Mouse (Mus musculus): Measurements from ENCODE around the gene Coro1b. TPM values are rescaled to one million over a fixed set of nuclear protein-coding genes. Genes with fewer than 3 reads are reported as not detected.

Coro1b gene
- 260 and 262 TPM in 2 replicates for polyA plus RNA-seq (2012; rRNA removed)

- H3K4me3 ChIP-seq (replicated peaks; ENCODE audit: extremely low read depth, low read depth, low read length): peak within 1 kb of the TSS; percentile 76
- WGBS: under 1% methylated on average over 31 of the region's 33 CpGs
- DNase-seq: peak; percentile 99
- H3K4me1 ChIP-seq (ENCODE audit: control insufficient read depth, insufficient read depth, low read length): peaks cover 10% of the 10 kb centered on the region
- TF ChIP-seq POLR2A (IDR thresholded peaks at IDR 0.05; ENCODE audit: borderline replicate concordance, extremely low read depth, low read depth, low read length) (peak; percentile 84), CTCF (IDR thresholded peaks at IDR 0.05; ENCODE audit: insufficient read depth, low read length) (no peak)
Measured at GRCm38 (mm10) chr19:4148491-4148806, at the start of gene Coro1b. Gene Coro1b, plus strand, starts transcription at chr19:4148619.

DNA sequence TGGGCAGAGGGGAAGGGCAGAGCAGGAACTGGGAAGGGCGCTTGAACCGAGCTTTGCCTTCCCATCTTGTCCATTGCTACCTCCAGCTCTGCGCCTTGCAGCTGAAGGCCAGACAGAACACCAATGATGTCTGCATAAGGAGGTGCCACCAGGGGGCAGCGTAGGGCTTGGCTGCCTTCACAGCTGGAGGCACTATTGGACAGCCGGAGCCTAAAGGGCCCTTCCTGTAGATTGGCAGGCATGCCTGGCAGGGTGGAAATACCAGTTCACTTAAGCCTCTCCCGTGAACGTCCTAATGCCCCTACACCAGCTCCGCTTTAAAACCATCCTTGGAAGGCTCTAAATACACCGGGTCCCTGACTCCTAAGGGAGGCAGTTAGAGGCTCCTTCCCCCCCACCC, 49.4 kb upstream of the Coro1b start:
- Histone ChIP-seq H3K4me1 (ENCODE audit: control insufficient read depth, insufficient read depth, low read length) (peaks cover 13% of the 10 kb centered on the region), H3K4me3 (replicated peaks; ENCODE audit: extremely low read depth, low read depth, low read length) (no peak overlapping the region)
- WGBS: 5% methylated on average over 9 of the region's 9 CpGs
- peak; percentile 92 for TF ChIP-seq CTCF (IDR thresholded peaks at IDR 0.05; ENCODE audit: insufficient read depth, low read length)
- peak; percentile 36; the same call in 1 of the 2 replicates for TF ChIP-seq POLR2A (IDR thresholded peaks at IDR 0.05; ENCODE audit: borderline replicate concordance, extremely low read depth, low read depth, low read length)
- peak; percentile 91 for DNase-seq

DNA sequence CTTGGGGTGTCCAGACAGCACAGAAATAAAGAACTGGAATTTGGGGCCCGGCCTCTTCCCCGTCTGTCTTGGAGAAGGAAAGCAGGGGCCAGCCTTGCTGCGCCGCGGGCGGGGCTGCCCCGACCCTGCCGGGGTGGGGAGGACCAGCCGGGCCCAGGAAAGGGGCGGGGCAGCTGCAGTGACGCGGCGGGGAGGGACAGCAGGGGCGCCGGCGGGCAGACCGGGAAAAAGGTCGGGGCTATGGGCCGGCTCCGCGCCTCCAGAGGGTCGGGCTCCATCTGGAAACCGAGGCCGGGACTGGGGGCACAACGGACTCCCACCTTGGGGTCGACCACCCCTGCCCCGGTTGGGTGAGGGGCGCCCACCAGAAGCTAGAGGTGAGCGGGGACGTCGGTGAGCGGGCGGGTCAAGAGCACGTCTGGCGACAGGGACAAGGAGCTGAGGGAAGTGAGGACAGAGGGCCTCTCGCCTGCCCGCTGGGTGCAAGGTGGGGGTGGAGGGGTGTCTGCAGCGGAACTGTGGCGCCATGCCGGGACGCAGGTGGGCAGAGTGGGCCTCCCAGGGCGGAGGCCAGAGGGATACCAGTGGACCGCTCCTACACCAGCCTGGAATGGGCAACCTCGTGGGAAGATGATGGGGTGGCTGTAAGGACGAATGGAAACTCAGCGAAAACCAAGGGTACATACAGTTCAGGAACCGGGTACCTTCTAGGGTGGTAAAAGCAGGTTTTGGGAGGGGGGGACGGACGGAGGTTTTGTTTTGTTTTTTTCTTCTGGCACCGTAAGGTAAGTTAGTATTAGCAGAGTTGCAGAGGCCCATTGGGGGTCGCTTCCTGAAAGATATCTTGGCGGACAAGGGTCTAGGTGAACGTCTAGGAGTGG, 48.3 kb upstream of the Coro1b start, which contains the start of gene Pitpnm1:
TSS of gene Pitpnm1 (plus strand) at position 162 of the 881 bp plus-strand sequence.
- 2% methylated on average over 52 of the region's 53 CpGs for WGBS
- DNase-seq: peak; percentile 87
- Histone ChIP-seq H3K4me3 (replicated peaks; ENCODE audit: extremely low read depth, low read depth, low read length) (peak within 1 kb of the TSS; percentile 66), H3K4me1 (ENCODE audit: control insufficient read depth, insufficient read depth, low read length) (peaks cover 13% of the 10 kb centered on the region)
- no peak for TF ChIP-seq CTCF (IDR thresholded peaks at IDR 0.05; ENCODE audit: insufficient read depth, low read length)
- no peak for TF ChIP-seq POLR2A (IDR thresholded peaks at IDR 0.05; ENCODE audit: borderline replicate concordance, extremely low read depth, low read depth, low read length)

DNA sequence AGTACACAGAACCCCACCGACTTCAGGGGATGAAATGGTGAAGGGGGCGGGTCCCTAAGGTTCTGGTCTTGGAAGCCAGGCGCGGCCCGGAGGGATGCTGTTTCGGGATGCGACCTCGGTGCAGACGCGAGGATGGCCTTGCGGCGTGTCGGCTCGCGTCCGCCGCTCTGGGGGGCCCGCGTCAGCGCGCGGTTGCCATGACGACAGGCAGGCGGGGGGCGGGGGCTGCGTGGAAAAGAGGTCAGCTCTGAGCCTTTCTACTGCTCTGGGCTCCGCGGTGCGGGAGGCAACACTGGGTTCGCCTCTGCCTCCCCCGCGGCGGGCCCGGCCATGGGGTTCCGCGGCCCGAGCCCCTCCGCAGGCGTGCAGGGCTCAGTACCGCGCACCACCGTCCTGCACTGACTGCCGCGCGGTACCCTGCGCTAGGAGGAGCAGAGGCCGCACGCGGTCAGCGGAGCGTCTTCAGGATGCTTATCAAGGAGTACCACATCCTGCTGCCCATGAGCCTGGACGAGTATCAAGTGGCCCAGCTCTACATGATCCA, 47.6 kb upstream of the Coro1b start:
- 5% methylated on average over 52 of the region's 52 CpGs for WGBS
- Histone ChIP-seq H3K4me3 (replicated peaks; ENCODE audit: extremely low read depth, low read depth, low read length) (peak overlapping the region; percentile 48), H3K4me1 (ENCODE audit: control insufficient read depth, insufficient read depth, low read length) (peaks cover 13% of the 10 kb centered on the region)
- TF ChIP-seq POLR2A (IDR thresholded peaks at IDR 0.05; ENCODE audit: borderline replicate concordance, extremely low read depth, low read depth, low read length) (no peak), CTCF (IDR thresholded peaks at IDR 0.05; ENCODE audit: insufficient read depth, low read length) (no peak)
- DNase-seq: no peak

DNA sequence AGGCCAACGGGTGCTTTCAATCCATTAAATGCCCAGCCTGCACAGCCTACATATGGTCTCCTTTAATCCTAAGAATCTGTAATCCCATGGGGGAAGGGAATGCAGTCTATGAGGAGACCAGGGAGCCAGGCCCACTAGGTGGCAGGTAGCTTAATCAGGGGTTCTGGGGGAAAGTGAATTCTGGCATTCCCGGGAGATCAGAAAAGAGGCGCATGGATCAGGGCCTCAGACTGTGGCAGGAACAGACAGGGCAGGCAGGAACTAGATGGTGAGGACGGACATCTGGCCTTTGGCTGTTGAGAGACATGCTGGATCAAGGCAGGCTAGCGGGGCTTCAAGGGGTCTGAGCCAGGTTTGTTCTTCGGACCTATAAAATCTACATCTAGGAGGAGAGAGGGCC, 47.0 kb upstream of the Coro1b start:
- no peak for TF ChIP-seq POLR2A (IDR thresholded peaks at IDR 0.05; ENCODE audit: borderline replicate concordance, extremely low read depth, low read depth, low read length)
- no peak for TF ChIP-seq CTCF (IDR thresholded peaks at IDR 0.05; ENCODE audit: insufficient read depth, low read length)
- DNase-seq: no peak
- H3K4me1 ChIP-seq (ENCODE audit: control insufficient read depth, insufficient read depth, low read length): peaks cover 13% of the 10 kb centered on the region
- H3K4me3 ChIP-seq (replicated peaks; ENCODE audit: extremely low read depth, low read depth, low read length): no peak overlapping the region
- 87% methylated on average over 6 of the region's 6 CpGs for WGBS

DNA sequence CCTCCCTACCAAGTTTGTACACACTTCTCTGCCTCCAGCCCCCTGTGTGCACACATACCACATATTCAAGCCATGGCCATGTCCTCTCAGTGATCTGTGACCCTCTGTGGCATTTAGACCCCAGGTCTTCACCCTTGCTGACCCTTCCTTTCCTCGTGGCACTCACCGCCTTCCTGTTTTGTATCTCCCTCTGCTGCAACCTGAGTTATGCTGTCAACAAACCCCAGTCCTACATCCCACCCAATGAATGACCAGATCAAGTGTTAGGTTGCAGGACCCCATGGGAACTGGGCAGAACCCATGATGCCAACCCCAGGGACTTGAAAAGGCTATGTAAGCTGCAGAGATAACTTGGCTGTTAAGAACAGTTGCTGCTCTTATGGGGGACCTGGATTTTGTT, 46.4 kb upstream of the Coro1b start:
- Histone ChIP-seq H3K4me1 (ENCODE audit: control insufficient read depth, insufficient read depth, low read length) (peaks cover 13% of the 10 kb centered on the region), H3K4me3 (replicated peaks; ENCODE audit: extremely low read depth, low read depth, low read length) (no peak overlapping the region)
- 79% methylated on average over 2 of the region's 2 CpGs for WGBS
- no peak for DNase-seq
- TF ChIP-seq CTCF (IDR thresholded peaks at IDR 0.05; ENCODE audit: insufficient read depth, low read length) (no peak), POLR2A (IDR thresholded peaks at IDR 0.05; ENCODE audit: borderline replicate concordance, extremely low read depth, low read depth, low read length) (no peak)

DNA sequence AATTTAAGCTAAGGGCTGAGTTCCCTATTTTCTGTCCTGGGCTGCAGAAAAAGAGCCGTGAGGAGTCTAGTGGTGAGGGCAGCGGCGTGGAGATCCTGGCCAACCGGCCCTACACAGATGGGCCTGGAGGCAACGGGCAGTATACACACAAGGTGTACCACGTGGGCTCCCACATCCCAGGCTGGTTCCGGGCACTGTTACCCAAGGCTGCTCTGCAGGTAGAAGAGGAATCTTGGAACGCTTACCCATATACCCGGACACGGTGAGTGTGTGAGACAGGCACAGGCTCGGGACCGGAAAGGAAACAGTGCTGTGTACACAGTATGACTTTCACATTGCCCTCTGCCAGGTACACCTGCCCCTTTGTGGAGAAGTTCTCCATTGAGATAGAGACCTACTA, 45.8 kb upstream of the Coro1b start:
- Histone ChIP-seq H3K4me1 (ENCODE audit: control insufficient read depth, insufficient read depth, low read length) (peaks cover 11% of the 10 kb centered on the region), H3K4me3 (replicated peaks; ENCODE audit: extremely low read depth, low read depth, low read length) (no peak overlapping the region)
- no peak for DNase-seq
- TF ChIP-seq CTCF (IDR thresholded peaks at IDR 0.05; ENCODE audit: insufficient read depth, low read length) (no peak), POLR2A (IDR thresholded peaks at IDR 0.05; ENCODE audit: borderline replicate concordance, extremely low read depth, low read depth, low read length) (no peak)
- WGBS: 90% methylated on average over 12 of the region's 12 CpGs

- TF ChIP-seq CTCF (IDR thresholded peaks at IDR 0.05; ENCODE audit: insufficient read depth, low read length) (no peak), POLR2A (IDR thresholded peaks at IDR 0.05; ENCODE audit: borderline replicate concordance, extremely low read depth, low read depth, low read length) (no peak)
- Histone ChIP-seq H3K4me1 (ENCODE audit: control insufficient read depth, insufficient read depth, low read length) (peaks cover 6% of the 10 kb centered on the region), H3K4me3 (replicated peaks; ENCODE audit: extremely low read depth, low read depth, low read length) (no peak overlapping the region)
- no peak for DNase-seq
- WGBS: 95% methylated on average over 18 of the region's 18 CpGs
Measured at GRCm38 (mm10) chr19:4103294-4103693, 45.1 kb upstream of the Coro1b start.

GRCm38 (mm10) chr19:4103792-4104191, 44.6 kb upstream of the Coro1b start:
- H3K4me1 ChIP-seq (ENCODE audit: control insufficient read depth, insufficient read depth, low read length): peaks cover 6% of the 10 kb centered on the region
- H3K4me3 ChIP-seq (replicated peaks; ENCODE audit: extremely low read depth, low read depth, low read length): no peak overlapping the region
- DNase-seq: no peak
- 67% methylated on average over 3 of the region's 3 CpGs for WGBS
- no peak for TF ChIP-seq POLR2A (IDR thresholded peaks at IDR 0.05; ENCODE audit: borderline replicate concordance, extremely low read depth, low read depth, low read length)
- no peak for TF ChIP-seq CTCF (IDR thresholded peaks at IDR 0.05; ENCODE audit: insufficient read depth, low read length)

All from lung, adult 2 months (tissue).